Mouse (Mus musculus) forebrain, postnatal 0 days (tissue): ENCODE data around the gene Igfl3. TPM values are rescaled to one million over a fixed set of nuclear protein-coding genes. Genes with fewer than 3 reads are reported as not detected.

Experiments used
- ATAC-seq: fragments of 200-750 bp; cut with Nextera tagmentation; 2 replicates; pipeline ENCODE4 v1.8.0; 2017; ENCODE audit warnings: mild to moderate bottlenecking, moderate library complexity
- DNase-seq: peaks from one replicate; pipeline ENCODE4 v3.0.0-alpha.2; 2015
- H3K27ac ChIP-seq: fragments of 300-500 bp; sonication (generic); 2 replicates; pipeline ENCODE4 v1.5.1; 2014; ENCODE audit warnings: low read depth, mild to moderate bottlenecking, antibody characterized with exemption, low read length, moderate library complexity, mixed read lengths
- H3K27me3 ChIP-seq: fragments of 300-500 bp; sonication (generic); 2 replicates; pipeline ENCODE4 v1.6.1; 2014; ENCODE audit warnings: mild to moderate bottlenecking, low read length, mixed read lengths; ENCODE audit not compliant: insufficient read depth
- H3K36me3 ChIP-seq: fragments of 300-500 bp; sonication (generic); 2 replicates; pipeline ENCODE4 v1.6.1; 2014; ENCODE audit warnings: mild to moderate bottlenecking, moderate library complexity; ENCODE audit not compliant: insufficient read depth
- H3K4me1 ChIP-seq: fragments of 300-500 bp; sonication (generic); 2 replicates; pipeline ENCODE4 v1.6.1; 2014; ENCODE audit warnings: antibody characterized with exemption; ENCODE audit not compliant: insufficient read depth
- H3K4me2 ChIP-seq: fragments of 300-500 bp; sonication (generic); 2 replicates; pipeline ENCODE4 v1.6.1; 2014; ENCODE audit warnings: low read depth, mild to moderate bottlenecking, moderate library complexity
- H3K4me3 ChIP-seq: fragments of 300-500 bp; sonication (generic); 2 replicates; pipeline ENCODE4 v1.5.1; 2014; ENCODE audit warnings: low read depth, low read length, mixed read lengths
- H3K9ac ChIP-seq: fragments of 300-500 bp; sonication (generic); 2 replicates; pipeline ENCODE4 v1.6.1; 2014; ENCODE audit warnings: mild to moderate bottlenecking
- H3K9me3 ChIP-seq: fragments of 300-500 bp; sonication (generic); 2 replicates; pipeline ENCODE4 v1.6.1; 2016; ENCODE audit warnings: low read length
- CTCF ChIP-seq: sonication (generic); IDR thresholded peaks from 2 replicates; pipeline ENCODE4 v1.5.1; 2016; ENCODE audit warnings: antibody characterized with exemption, control low read depth, low read depth
- WGBS: fragments of 180-500 bp; shearing (Covaris S2); extraction: QIAGEN DNeasy Blood & Tissue Kit; methylation state at CpG from one replicate; pipeline ENCODE4 v1.1.7; 2014; 5-methylcytosine and 5-hydroxymethylcytosine counted together
- polyA plus RNA-seq: library from polyadenylated mRNA; unstranded; fragments of >200 nt; fragmentation: Nextera tagmentation; extraction: Ambion mirVana; gene quantifications from 2 replicates; pipeline ENCODE4 v1.2.1, GENCODE M21; 2015
- total RNA-seq: library from RNA; depleted of rRNA; stranded (reverse); fragments of >200 nt; gene quantifications from 2 replicates; pipeline ENCODE4 v1.2.3, GENCODE M21; 2014; rRNA removed

Igfl3 gene
- not detected in 2 replicates for total RNA-seq
- not detected in 2 replicates for polyA plus RNA-seq

DNA sequence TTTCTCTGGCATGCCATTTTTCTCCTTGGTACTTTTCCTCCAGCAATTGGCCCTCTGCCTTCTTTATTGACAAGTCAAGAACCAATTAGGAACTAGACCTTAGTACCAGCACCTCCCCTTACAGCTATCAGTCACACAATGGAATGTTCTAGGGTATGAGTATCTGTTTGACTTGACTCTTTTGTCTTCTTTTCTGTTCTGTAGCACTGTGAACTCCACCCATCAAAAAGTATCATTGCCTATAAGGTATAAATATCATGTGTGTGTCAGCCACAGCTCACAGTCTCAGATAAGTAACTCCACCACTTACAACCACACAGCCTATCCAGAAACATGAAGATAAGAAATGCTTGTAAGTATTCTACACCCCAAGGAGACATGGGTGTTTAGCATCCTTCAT, at the start of gene Igfl3:
Gene Igfl3 (plus strand): TSS at position 301 of the 400 bp plus-strand sequence.
- H3K4me2 ChIP-seq, result no peak within 1 kb of the TSS
- ATAC-seq (no peak), DNase-seq (no peak)
- H3K9me3 ChIP-seq, result peaks cover 27% of the 10 kb centered on the region
- no peaks in the 10 kb centered on the region for H3K27me3 ChIP-seq
- H3K27ac ChIP-seq, result no peak within 1 kb of the TSS
- no peak within 1 kb of the TSS for H3K9ac ChIP-seq
- no peaks in the 10 kb centered on the region for H3K4me1 ChIP-seq
- H3K4me3 ChIP-seq, result no peak within 1 kb of the TSS
- no peaks in the 10 kb centered on the region for H3K36me3 ChIP-seq
- no peak for TF ChIP-seq CTCF

DNA sequence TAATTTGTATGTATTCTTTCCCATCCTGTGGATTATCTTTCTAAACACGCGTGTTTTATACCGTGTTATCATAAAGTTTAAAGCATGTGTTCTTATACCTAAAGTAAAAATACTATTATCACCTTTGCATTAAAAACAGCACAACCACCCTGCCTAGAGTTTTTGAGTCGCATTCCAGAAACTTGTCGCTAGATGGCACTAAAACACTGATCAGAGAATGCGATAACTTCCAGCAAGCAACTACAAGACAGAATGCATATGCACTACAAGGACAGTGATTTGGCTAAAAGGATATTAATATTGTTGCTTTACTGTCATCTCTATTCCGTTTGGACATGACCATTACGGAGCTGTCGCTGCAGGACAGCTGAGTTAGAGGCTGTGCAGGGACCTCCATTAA, 34.6 kb downstream of the Igfl3 start:
- peak; percentile 47 for TF ChIP-seq CTCF
- WGBS, result 12% methylated on average over 9 of the region's 9 CpGs
- Histone ChIP-seq H3K9me3 (no peaks in the 10 kb centered on the region), H3K4me3 (no peak overlapping the region), H3K4me2 (no peak overlapping the region), H3K9ac (no peak overlapping the region), H3K36me3 (no peaks in the 10 kb centered on the region), H3K4me1 (no peaks in the 10 kb centered on the region), H3K27ac (no peak overlapping the region), H3K27me3 (no peaks in the 10 kb centered on the region)
- DNase-seq, result peak; percentile 25
- ATAC-seq, result no peak

DNA sequence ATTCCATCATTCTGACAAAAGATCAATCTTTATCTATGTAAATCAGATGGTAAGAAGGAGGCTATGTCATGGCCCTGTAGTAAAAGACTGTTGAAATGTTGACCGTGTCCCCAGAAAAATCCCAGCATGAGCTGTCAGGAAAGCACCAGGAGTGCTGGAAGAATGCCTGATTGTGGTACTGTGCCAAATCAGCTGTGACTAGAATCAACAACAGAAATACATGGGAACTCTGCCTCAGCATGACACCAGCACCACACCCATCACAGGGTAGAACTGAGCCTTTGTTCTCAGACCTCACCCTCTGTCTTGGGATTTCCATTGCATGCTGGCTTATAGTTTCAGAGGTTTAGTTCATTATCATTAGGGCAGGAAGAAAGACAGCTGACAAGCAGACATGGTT, 38.4 kb downstream of the Igfl3 start:
- no peaks in the 10 kb centered on the region for H3K4me1 ChIP-seq
- H3K4me2 ChIP-seq, result no peak overlapping the region
- H3K9ac ChIP-seq, result no peak overlapping the region
- DNase-seq (no peak), ATAC-seq (no peak)
- TF ChIP-seq CTCF, result no peak
- H3K4me3 ChIP-seq, result no peak overlapping the region
- no peak overlapping the region for H3K27ac ChIP-seq
- 0 out of 2 replicates have a peak, but pooled peaks cover 11% of the 10 kb centered on the region for H3K9me3 ChIP-seq
- WGBS, result 73% methylated on average over 1 of the region's 1 CpGs
- H3K27me3 ChIP-seq, result no peaks in the 10 kb centered on the region
- H3K36me3 ChIP-seq, result no peaks in the 10 kb centered on the region

Other genes starting within 250 kb of the Igfl3 start
- not detected in 2 replicates for gene Ceacam11, start 204.4 kb upstream of the Igfl3 start, total RNA-seq
- gene Ceacam11, start 204.4 kb upstream of the Igfl3 start, polyA plus RNA-seq, result not detected in 2 replicates
- gene Ceacam13, start 166.6 kb upstream of the Igfl3 start, total RNA-seq, result not detected in 2 replicates
- gene Ceacam13, start 166.6 kb upstream of the Igfl3 start, polyA plus RNA-seq, result not detected in 2 replicates
- not detected in 2 replicates for gene Ceacam12, start 110.6 kb upstream of the Igfl3 start, total RNA-seq
- gene Ceacam12, start 110.6 kb upstream of the Igfl3 start, polyA plus RNA-seq, result not detected in 2 replicates
- gene Mill1, start 68.9 kb downstream of the Igfl3 start, total RNA-seq, result not detected in 2 replicates
- gene Mill1, start 68.9 kb downstream of the Igfl3 start, polyA plus RNA-seq, result not detected in 2 replicates
- 0.08 TPM in 1 of 2 replicates, not detected in the other for gene Psg18, start 178.5 kb downstream of the Igfl3 start, total RNA-seq
- gene Psg18, start 178.5 kb downstream of the Igfl3 start, polyA plus RNA-seq, result not detected in 2 replicates